Mouse (Mus musculus) adrenal gland, adult 2 months (tissue): ENCODE results near the gene Hoxb3. TPM values are rescaled to one million over a fixed set of nuclear protein-coding genes. Genes with fewer than 3 reads are reported as not detected.

Source experiments
- DNase-seq: peaks from one replicate; pipeline ENCODE4 v3.0.0; 2021
- polyA plus RNA-seq: library from polyadenylated mRNA; depleted of rRNA; stranded (reverse); fragments of >200 nt; gene quantifications from 2 replicates; pipeline ENCODE4 v1.2.3, GENCODE M21; 2012
- total RNA-seq, 2 experiments: library from RNA; stranded (reverse); gene quantifications; 2 replicates each; pipeline ENCODE4 v1.2.3; 2021

Hoxb3 gene
- total and polyA plus RNA-seq, 3 experiments, result 20.1 to 89.4 (median 21.9) TPM

- DNase-seq, result peak; percentile 48
These were observed 16.1 kb downstream of the Hoxb3 start for GRCm38 (mm10) chr11:96338957-96339855.

GRCm38 (mm10) chr11:96340698-96341365, 17.7 kb downstream of the Hoxb3 start:
- DNase-seq, result peak; percentile 75

- peak; percentile 83 for DNase-seq
These were observed 18.8 kb downstream of the Hoxb3 start for GRCm38 (mm10) chr11:96341701-96342575.

- DNase-seq, result peak; percentile 61
These were observed 19.4 kb downstream of the Hoxb3 start for GRCm38 (mm10) chr11:96342576-96342930.

- peak; percentile 55 for DNase-seq
These were observed 20.1 kb downstream of the Hoxb3 start for GRCm38 (mm10) chr11:96343206-96343745.

- DNase-seq, result peak; percentile 80
These were observed 21.1 kb downstream of the Hoxb3 start for GRCm38 (mm10) chr11:96344061-96344877.

GRCm38 (mm10) chr11:96344878-96345159, 21.7 kb downstream of the Hoxb3 start:
- DNase-seq, result peak; percentile 71

- no peak for DNase-seq
These were observed 22.2 kb downstream of the Hoxb3 start for GRCm38 (mm10) chr11:96345220-96345892.

- peak; percentile 72 for DNase-seq
These were observed 23.0 kb downstream of the Hoxb3 start for GRCm38 (mm10) chr11:96345893-96346806.

- no peak for DNase-seq
These were observed 23.9 kb downstream of the Hoxb3 start for GRCm38 (mm10) chr11:96346916-96347520.

GRCm38 (mm10) chr11:96347717-96348116, 24.6 kb downstream of the Hoxb3 start:
- DNase-seq, result no peak

GRCm38 (mm10) chr11:96348141-96348928, 25.2 kb downstream of the Hoxb3 start:
- peak; percentile 77 for DNase-seq

- peak; percentile 21 for DNase-seq
These were observed 25.9 kb downstream of the Hoxb3 start for GRCm38 (mm10) chr11:96348988-96349387.

- peak; percentile 73 for DNase-seq
These were observed 26.6 kb downstream of the Hoxb3 start for GRCm38 (mm10) chr11:96349491-96350340.

GRCm38 (mm10) chr11:96350341-96350624, 27.2 kb downstream of the Hoxb3 start, which contains the start of gene Hoxb2:
Gene Hoxb2 (plus strand): TSS chr11:96350525.
- DNase-seq, result no peak

- DNase-seq, result peak; percentile 32
These were observed 27.7 kb downstream of the Hoxb3 start for GRCm38 (mm10) chr11:96350791-96351190.

- peak; percentile 71 for DNase-seq
These were observed 28.2 kb downstream of the Hoxb3 start for GRCm38 (mm10) chr11:96351312-96351711.
